Mouse (Mus musculus): ENCODE data around the gene Pdha2. TPM values are rescaled to one million over a fixed set of nuclear protein-coding genes. Genes with fewer than 3 reads are reported as not detected.

Pdha2 gene
- total RNA-seq (2021): not detected in 2 replicates
- long read RNA-seq, experiment 1: 0 reads
- long read RNA-seq, experiment 2: 0 reads

GRCm38 (mm10) chr3:141212255-141212654 lies at the start of gene Pdha2:
Gene Pdha2 (minus strand): TSS chr3:141212355.
- DNase-seq: no peak

GRCm38 (mm10) chr3:141260518-141260917 lies 48.4 kb upstream of the Pdha2 start:
- no peak for DNase-seq

GRCm38 (mm10) chr3:141251440-141251839 lies 39.3 kb upstream of the Pdha2 start:
- no peak for DNase-seq

GRCm38 (mm10) chr3:141244725-141245298 lies 32.7 kb upstream of the Pdha2 start:
- no peak for DNase-seq

GRCm38 (mm10) chr3:141238071-141238470 lies 25.9 kb upstream of the Pdha2 start:
- no peak for DNase-seq

- DNase-seq: no peak
Measured at GRCm38 (mm10) chr3:141229148-141229547, 17.0 kb upstream of the Pdha2 start.

GRCm38 (mm10) chr3:141222339-141222738 lies 10.2 kb upstream of the Pdha2 start:
- DNase-seq: no peak

GRCm38 (mm10) chr3:141218561-141218960 lies 6.4 kb upstream of the Pdha2 start:
- DNase-seq: no peak

GRCm38 (mm10) chr3:141216999-141217398 lies 4.8 kb upstream of the Pdha2 start:
- no peak for DNase-seq

- no peak for DNase-seq
Measured at GRCm38 (mm10) chr3:141216237-141216636, 4.1 kb upstream of the Pdha2 start.

GRCm38 (mm10) chr3:141214789-141215188 lies 2.6 kb upstream of the Pdha2 start:
- no peak for DNase-seq

GRCm38 (mm10) chr3:141214197-141214596 lies 2.0 kb upstream of the Pdha2 start:
- DNase-seq: no peak

- DNase-seq: no peak
Measured at GRCm38 (mm10) chr3:141211644-141212043, 511 bp downstream of the Pdha2 start.

GRCm38 (mm10) chr3:141201766-141202165 lies 10.4 kb downstream of the Pdha2 start:
- DNase-seq: no peak

GRCm38 (mm10) chr3:141197308-141197861 lies 14.8 kb downstream of the Pdha2 start:
- no peak for DNase-seq

- no peak for DNase-seq
Measured at GRCm38 (mm10) chr3:141191653-141192052, 20.5 kb downstream of the Pdha2 start.

- no peak for DNase-seq
Measured at GRCm38 (mm10) chr3:141190429-141190828, 21.7 kb downstream of the Pdha2 start.

GRCm38 (mm10) chr3:141160986-141161385 lies 51.2 kb downstream of the Pdha2 start:
- DNase-seq: no peak

All from adrenal gland, postnatal 14 days (tissue).